Mouse (Mus musculus) splenic B cell, adult 2 months (primary cell): ENCODE measurements at regions not wholly inside any gene's neighbourhood (a gene's known extent, or its start where the extent isn't known, plus 50 kb on each side); places are given as distances from the start of the nearest gene placed in this dataset.

ENCODE experiments used
- DNase-seq: peaks from one replicate; pipeline ENCODE4 v3.0.0-alpha.2; 2011; ENCODE audit warnings: low read depth, low spot score
- H3K27me3 ChIP-seq: 2 replicates; pipeline ENCODE4 v1.6.1; 2012; ENCODE audit warnings: mild to moderate bottlenecking, low read length, moderate library complexity, mixed read lengths; ENCODE audit not compliant: control insufficient read depth, poor library complexity, insufficient read depth, severe bottlenecking
- H3K36me3 ChIP-seq: 2 replicates; pipeline ENCODE4 v1.6.1; 2012; ENCODE audit warnings: mild to moderate bottlenecking, low read length, moderate library complexity, mixed read lengths; ENCODE audit not compliant: control insufficient read depth, poor library complexity, insufficient read depth, severe bottlenecking

GRCm38 (mm10) chr12:54316066-54316567 is 112.5 kb upstream of the Egln3 start:
- DNase-seq: no peak
- no peaks in the 10 kb centered on the region for H3K36me3 ChIP-seq
- no peaks in the 10 kb centered on the region for H3K27me3 ChIP-seq

GRCm38 (mm10) chr12:54314153-54314552 is 110.5 kb upstream of the Egln3 start:
- Histone ChIP-seq H3K27me3 (no peaks in the 10 kb centered on the region), H3K36me3 (no peaks in the 10 kb centered on the region)
- no peak for DNase-seq

DNA sequence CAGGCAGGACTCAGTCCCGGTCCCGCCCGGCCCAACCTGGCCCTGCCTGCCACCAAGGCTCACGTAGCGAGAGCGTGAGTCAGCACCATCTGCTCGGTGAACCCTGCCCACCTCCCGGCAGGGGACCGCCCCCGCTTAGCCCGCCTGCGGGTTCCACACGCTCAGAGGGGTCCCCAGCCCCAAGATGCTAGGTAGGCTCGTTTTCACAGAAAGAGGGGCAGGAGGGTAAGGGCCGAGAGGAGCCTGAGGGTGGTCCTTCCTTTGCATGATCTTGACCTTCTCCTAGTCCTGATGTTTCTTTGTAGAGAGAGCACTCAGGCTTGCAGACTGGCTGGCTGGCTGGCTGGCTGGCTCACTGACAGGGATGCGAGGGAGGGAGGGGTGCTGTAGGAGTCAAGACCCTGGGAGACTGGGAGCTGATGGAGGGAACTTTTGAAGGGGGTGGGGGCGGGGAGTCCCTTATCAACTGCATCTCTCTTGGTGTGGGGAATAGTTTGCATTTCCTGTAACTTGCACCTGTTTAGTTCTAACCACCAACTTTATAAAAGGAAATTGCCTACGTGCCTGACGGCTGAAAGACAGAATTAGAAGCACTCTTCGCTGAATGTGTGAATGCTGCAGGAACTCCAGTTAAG is 109.7 kb upstream of the Egln3 start:
- peak; percentile 45 for DNase-seq
- Histone ChIP-seq H3K27me3 (no peaks in the 10 kb centered on the region), H3K36me3 (no peaks in the 10 kb centered on the region)

- Histone ChIP-seq H3K36me3 (no peaks in the 10 kb centered on the region), H3K27me3 (no peaks in the 10 kb centered on the region)
- DNase-seq: peak; percentile 13
These were observed 109.0 kb upstream of the Egln3 start for GRCm38 (mm10) chr12:54312522-54313210.

DNA sequence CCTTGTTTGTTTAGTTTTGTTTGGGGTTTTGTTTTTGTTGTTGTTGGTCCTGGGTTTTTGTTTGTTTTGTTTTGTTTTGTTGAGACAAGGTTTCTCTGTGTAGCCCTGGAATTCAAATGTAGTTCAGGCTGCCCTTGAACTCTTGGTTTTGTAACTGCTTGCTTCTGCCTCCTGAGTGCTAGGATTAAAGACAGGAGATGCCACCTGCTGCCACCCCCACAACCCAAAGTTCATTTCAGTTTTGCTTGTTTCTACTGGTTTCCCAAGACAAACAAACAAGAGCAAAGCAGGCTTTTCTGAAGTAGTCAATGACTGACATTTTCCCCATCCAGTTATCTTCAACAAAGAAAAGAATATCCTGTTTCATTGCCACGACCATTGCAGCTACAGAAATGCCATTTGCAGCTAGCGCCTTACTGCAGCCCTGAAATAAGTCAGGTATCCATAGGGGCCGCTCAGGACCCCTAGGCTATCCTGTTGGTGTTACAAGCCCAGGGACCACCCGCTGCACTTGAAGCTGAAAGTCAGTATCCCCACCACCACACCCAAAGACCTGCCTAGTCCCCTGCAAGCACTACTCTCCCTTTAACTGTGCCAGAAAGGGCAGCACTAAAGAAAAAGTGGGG is 108.3 kb upstream of the Egln3 start:
- no peaks in the 10 kb centered on the region for H3K27me3 ChIP-seq
- no peaks in the 10 kb centered on the region for H3K36me3 ChIP-seq
- no peak for DNase-seq

- H3K36me3 ChIP-seq: no peaks in the 10 kb centered on the region
- no peak for DNase-seq
- no peaks in the 10 kb centered on the region for H3K27me3 ChIP-seq
These were observed 106.2 kb upstream of the Egln3 start for GRCm38 (mm10) chr12:54309874-54310273.

DNA sequence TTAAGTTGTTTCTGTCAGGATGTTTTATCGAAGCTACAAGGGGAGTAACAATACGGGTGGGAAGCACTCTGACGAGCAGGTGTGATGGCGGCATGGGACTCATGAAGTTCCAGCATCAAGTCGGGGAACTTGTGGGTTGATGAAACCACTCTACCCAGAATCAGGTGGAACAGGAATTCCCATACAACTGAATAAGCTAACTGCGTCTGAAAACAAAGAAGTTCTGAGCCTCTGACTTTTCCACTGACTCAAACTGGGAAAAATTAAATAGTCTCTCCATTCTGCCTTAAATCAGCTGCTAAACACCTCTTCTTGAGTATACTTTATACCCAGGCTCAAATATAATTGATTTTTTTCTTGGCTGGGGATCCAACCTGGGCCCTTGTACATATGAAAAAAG is 105.6 kb upstream of the Egln3 start:
- Histone ChIP-seq H3K36me3 (no peaks in the 10 kb centered on the region), H3K27me3 (no peaks in the 10 kb centered on the region)
- no peak for DNase-seq

DNA sequence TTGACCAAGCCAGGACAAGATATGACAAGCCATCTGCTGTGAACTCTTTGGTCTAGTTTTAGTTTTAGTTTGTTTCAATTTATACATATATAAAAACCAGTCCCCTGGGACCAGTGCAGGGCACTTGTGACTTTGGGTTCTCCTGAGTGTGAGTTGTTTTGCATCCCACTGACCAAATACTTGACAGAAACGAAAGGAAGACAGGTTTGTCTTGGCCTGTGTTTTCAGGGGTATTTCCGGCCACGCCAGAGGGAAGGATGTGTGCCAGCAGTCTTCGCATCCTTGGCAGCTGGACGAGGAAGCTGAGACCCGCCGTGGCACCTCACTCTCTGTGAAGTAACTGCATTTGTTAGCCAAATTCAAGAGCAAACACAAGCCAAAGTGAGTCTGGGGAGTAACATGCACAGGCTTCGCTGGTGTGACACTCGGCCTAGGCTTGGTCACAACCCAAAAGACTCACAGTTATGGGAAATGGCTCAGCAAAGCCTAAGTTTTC is 101.5 kb upstream of the Egln3 start:
- no peaks in the 10 kb centered on the region for H3K36me3 ChIP-seq
- no peaks in the 10 kb centered on the region for H3K27me3 ChIP-seq
- no peak for DNase-seq

DNA sequence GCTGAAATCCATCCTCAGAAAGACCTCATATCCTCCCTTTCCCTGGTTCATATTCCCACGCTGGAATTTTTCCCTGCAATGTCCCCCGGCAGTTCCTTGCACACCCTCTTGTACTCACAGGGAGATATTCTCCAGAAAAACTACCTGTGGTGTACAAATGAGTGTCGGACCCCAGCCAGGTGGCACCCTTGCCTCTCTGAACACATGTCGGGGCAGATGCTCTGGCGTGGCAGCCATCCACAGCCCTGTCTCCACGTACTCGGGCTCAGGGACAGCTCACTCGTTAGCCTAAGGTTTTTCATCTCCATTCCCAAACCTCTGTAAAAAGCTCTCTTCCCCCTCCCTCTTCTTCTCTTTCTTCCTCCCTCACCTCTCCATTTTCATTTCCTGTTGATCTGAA is 100.1 kb upstream of the Egln3 start:
- H3K36me3 ChIP-seq: no peaks in the 10 kb centered on the region
- no peaks in the 10 kb centered on the region for H3K27me3 ChIP-seq
- no peak for DNase-seq

DNA sequence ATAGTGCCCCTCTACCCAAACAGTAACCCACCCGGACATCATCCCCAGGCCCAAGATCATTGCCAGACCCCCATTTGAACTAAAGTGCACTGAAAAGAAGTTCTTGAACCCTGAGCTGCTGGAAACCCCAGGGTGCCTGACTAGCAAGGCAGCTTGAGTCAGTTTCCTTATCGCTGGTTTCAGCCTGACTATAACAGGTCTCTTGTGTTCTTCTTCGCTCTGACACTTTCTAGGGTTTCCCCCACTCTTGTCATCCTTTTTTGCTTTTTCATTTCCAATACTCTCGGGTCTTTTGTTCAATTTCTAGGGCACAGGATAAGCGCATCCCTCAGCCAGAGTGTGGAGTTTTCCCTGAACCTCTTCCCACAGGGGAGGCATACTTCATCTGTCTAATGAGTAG is 95.8 kb upstream of the Egln3 start:
- DNase-seq: no peak
- no peaks in the 10 kb centered on the region for H3K27me3 ChIP-seq
- no peaks in the 10 kb centered on the region for H3K36me3 ChIP-seq

DNA sequence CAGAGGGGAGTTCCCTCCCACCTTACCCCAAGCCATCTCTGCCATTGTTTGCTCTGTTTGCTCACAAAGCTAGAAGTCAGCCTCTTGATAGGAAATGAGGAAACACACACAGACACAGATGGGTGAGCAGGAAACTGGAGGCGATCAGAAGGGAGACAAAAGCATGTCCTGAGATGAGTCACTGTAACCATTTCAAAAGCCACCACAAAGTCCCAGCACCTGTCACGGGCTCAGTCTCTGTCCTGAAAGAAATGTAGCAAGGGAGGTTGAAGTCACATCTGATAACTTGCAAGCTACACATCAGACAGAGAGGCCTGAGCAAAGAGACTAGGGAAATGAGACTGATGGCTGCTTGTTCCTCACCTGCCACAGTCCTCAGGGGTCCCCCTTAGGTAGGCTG is 89.6 kb upstream of the Egln3 start:
- H3K36me3 ChIP-seq: no peaks in the 10 kb centered on the region
- DNase-seq: peak; percentile 19
- H3K27me3 ChIP-seq: no peaks in the 10 kb centered on the region

- H3K36me3 ChIP-seq: no peaks in the 10 kb centered on the region
- H3K27me3 ChIP-seq: no peaks in the 10 kb centered on the region
- DNase-seq: no peak
These were observed 86.7 kb upstream of the Egln3 start for GRCm38 (mm10) chr12:54290311-54290710.

- no peak for DNase-seq
- Histone ChIP-seq H3K36me3 (no peaks in the 10 kb centered on the region), H3K27me3 (no peaks in the 10 kb centered on the region)
These were observed 85.1 kb upstream of the Egln3 start for GRCm38 (mm10) chr12:54288747-54289146.

DNA sequence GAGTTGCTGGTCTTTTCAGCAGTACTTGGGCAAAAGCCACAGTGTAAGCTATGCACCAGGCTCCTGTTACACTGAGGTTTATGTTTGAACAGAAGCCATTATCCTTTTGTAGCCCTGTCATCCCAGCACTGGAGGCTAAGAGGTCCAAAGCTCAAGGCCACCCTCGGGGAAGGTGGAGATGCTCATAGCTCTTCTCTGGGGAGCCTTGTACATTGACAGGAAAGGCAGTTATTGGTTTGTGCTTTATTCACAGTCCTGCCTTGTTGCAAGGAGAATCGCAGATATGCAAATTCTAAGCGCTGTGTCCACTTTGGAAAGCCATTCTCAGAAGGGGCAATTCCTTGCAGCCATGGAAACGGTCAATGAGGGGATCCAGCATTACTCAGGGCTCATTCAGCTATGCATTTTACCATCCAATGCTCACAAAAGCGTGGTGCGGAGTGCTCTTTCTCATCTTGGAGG is 84.4 kb upstream of the Egln3 start:
- Histone ChIP-seq H3K36me3 (no peaks in the 10 kb centered on the region), H3K27me3 (no peaks in the 10 kb centered on the region)
- DNase-seq: no peak
